Mouse (Mus musculus) kidney, adult 2 months (tissue): ENCODE results near the gene Srrm4. TPM values are rescaled to one million over a fixed set of nuclear protein-coding genes. Genes with fewer than 3 reads are reported as not detected.

Experiments
- DNase-seq: peaks from one replicate; pipeline ENCODE4 v3.0.0; 2021
- H3K27ac ChIP-seq: fragments of 200-500 bp; 2 replicates; pipeline ENCODE4 v1.5.1; 2012; ENCODE audit warnings: low read depth, low read length, control low read depth, inconsistent platforms; ENCODE audit not compliant: insufficient read depth
- H3K27me3 ChIP-seq: fragments of 200-500 bp; replicated peaks from 2 replicates; pipeline ENCODE4 v1.6.1; 2012; ENCODE audit warnings: mild to moderate bottlenecking, moderate library complexity, low read length, inconsistent platforms; ENCODE audit not compliant: control insufficient read depth, insufficient read depth
- H3K36me3 ChIP-seq: fragments of 200-500 bp; 2 replicates; pipeline ENCODE4 v1.6.1; 2012; ENCODE audit warnings: mild to moderate bottlenecking, moderate library complexity, low read length, inconsistent platforms; ENCODE audit not compliant: control insufficient read depth, insufficient read depth
- H3K4me1 ChIP-seq: fragments of 200-500 bp; 2 replicates; pipeline ENCODE4 v1.6.1; 2011; ENCODE audit warnings: low read length; ENCODE audit not compliant: control insufficient read depth, insufficient read depth
- H3K4me3 ChIP-seq: fragments of 200-500 bp; 2 replicates; pipeline ENCODE4 v1.5.1; 2011; ENCODE audit warnings: mild to moderate bottlenecking, low read depth, low read length, control low read depth; ENCODE audit not compliant: insufficient read depth
- CTCF ChIP-seq: fragments of 200-500 bp; conservative IDR thresholded peaks from 2 replicates; pipeline ENCODE4 v1.5.1; 2011; ENCODE audit warnings: low read depth, mild to moderate bottlenecking, control low read depth, low read length, moderate library complexity, mixed read lengths; ENCODE audit not compliant: insufficient read depth, insufficient read length
- POLR2A ChIP-seq: fragments of 200-500 bp; IDR thresholded peaks from one replicate; pipeline ENCODE4 v1.6.1; 2011; ENCODE audit warnings: low read depth, low read length, control low read depth
- WGBS: fragments of 180-500 bp; shearing (Covaris S2); methylation state at CpG from one replicate; pipeline ENCODE4 v1.1.7; 2018; 5-methylcytosine and 5-hydroxymethylcytosine counted together
- polyA plus RNA-seq: library from polyadenylated mRNA; depleted of rRNA; stranded (reverse); fragments of >200 nt; gene quantifications from 2 replicates; pipeline ENCODE4 v1.2.3, GENCODE M21; 2012

Gene Srrm4
- polyA plus RNA-seq, 1 experiment: 0.25 TPM

- TF ChIP-seq POLR2A (no peak), CTCF (no peak)
- Histone ChIP-seq H3K27ac (no peak overlapping the region), H3K4me3 (no peak overlapping the region), H3K27me3 (no peaks in the 10 kb centered on the region), H3K4me1 (no peaks in the 10 kb centered on the region), H3K36me3 (no peaks in the 10 kb centered on the region)
- WGBS: 75% methylated on average over 8 of the region's 8 CpGs
- no peak for DNase-seq
These were observed 140.7 kb downstream of the Srrm4 start for GRCm38 (mm10) chr5:116450901-116451300.

- Histone ChIP-seq H3K4me3 (no peak overlapping the region), H3K36me3 (no peaks in the 10 kb centered on the region), H3K27me3 (no peaks in the 10 kb centered on the region), H3K27ac (no peak overlapping the region), H3K4me1 (no peaks in the 10 kb centered on the region)
- DNase-seq: no peak
- 52% methylated on average over 8 of the region's 8 CpGs for WGBS
- TF ChIP-seq CTCF (no peak), POLR2A (no peak)
These were observed 141.9 kb downstream of the Srrm4 start for GRCm38 (mm10) chr5:116449522-116450225.

- H3K27ac ChIP-seq: no peak overlapping the region
- H3K4me3 ChIP-seq: no peak overlapping the region
- H3K27me3 ChIP-seq: no peaks in the 10 kb centered on the region
- H3K36me3 ChIP-seq: no peaks in the 10 kb centered on the region
- TF ChIP-seq POLR2A (no peak), CTCF (no peak)
- WGBS: 7% methylated on average over 10 of the region's 11 CpGs
- H3K4me1 ChIP-seq: no peaks in the 10 kb centered on the region
- DNase-seq: no peak
These were observed 143.0 kb downstream of the Srrm4 start for GRCm38 (mm10) chr5:116448409-116449191.

- Histone ChIP-seq H3K27ac (no peak overlapping the region), H3K4me1 (no peaks in the 10 kb centered on the region), H3K27me3 (no peaks in the 10 kb centered on the region), H3K36me3 (no peaks in the 10 kb centered on the region), H3K4me3 (no peak overlapping the region)
- no peak for TF ChIP-seq POLR2A
- WGBS: 42% methylated on average over 11 of the region's 11 CpGs
- DNase-seq: no peak
These were observed 143.7 kb downstream of the Srrm4 start for GRCm38 (mm10) chr5:116447821-116448350.

GRCm38 (mm10) chr5:116446552-116446951 lies 145.1 kb downstream of the Srrm4 start:
- Histone ChIP-seq H3K4me3 (no peak overlapping the region), H3K36me3 (no peaks in the 10 kb centered on the region), H3K27me3 (no peaks in the 10 kb centered on the region), H3K27ac (no peak overlapping the region), H3K4me1 (no peaks in the 10 kb centered on the region)
- no peak for TF ChIP-seq POLR2A
- no peak for TF ChIP-seq CTCF
- DNase-seq: no peak
- WGBS: 52% methylated on average over 23 of the region's 23 CpGs

GRCm38 (mm10) chr5:116445634-116446367 lies 145.8 kb downstream of the Srrm4 start:
- Histone ChIP-seq H3K27me3 (no peaks in the 10 kb centered on the region), H3K36me3 (no peaks in the 10 kb centered on the region), H3K27ac (no peak overlapping the region), H3K4me1 (no peaks in the 10 kb centered on the region), H3K4me3 (no peak overlapping the region)
- 60% methylated on average over 10 of the region's 10 CpGs for WGBS
- DNase-seq: no peak
- TF ChIP-seq POLR2A: no peak
- TF ChIP-seq CTCF: no peak
